Mouse (Mus musculus) intestine, embryonic 16.5 days (tissue): ENCODE data around the gene Acot11. TPM values are rescaled to one million over a fixed set of nuclear protein-coding genes. Genes with fewer than 3 reads are reported as not detected.

ENCODE experiments used
- polyA plus RNA-seq: library from polyadenylated mRNA; unstranded; fragments of >200 nt; fragmentation: Nextera tagmentation; extraction: Ambion mirVana; gene quantifications from 2 replicates; pipeline ENCODE4 v1.2.1, GENCODE M21; 2015

The Acot11 gene
- polyA plus RNA-seq, 1 experiment from 2014 or later = 18.3 TPM

Other genes starting within 250 kb of the Acot11 start
- gene Dhcr24, start 244.0 kb downstream of the Acot11 start, polyA plus RNA-seq = 5.5 and 6.4 TPM in 2 replicates
- not detected in 2 replicates for gene Lexm, start 187.8 kb downstream of the Acot11 start, polyA plus RNA-seq
- 15.1 and 20.1 TPM in 2 replicates for gene Ttc22, start 182.6 kb downstream of the Acot11 start, polyA plus RNA-seq
- 15.9 TPM in 2 replicates for gene Pars2, start 153.9 kb downstream of the Acot11 start, polyA plus RNA-seq
- gene Ttc4, start 126.1 kb downstream of the Acot11 start, polyA plus RNA-seq = 76.3 and 80.8 TPM in 2 replicates
- gene Mroh7, start 74.1 kb downstream of the Acot11 start, polyA plus RNA-seq = 0.20 and 0.22 TPM in 2 replicates
- gene Fam151a, start 71.1 kb downstream of the Acot11 start, polyA plus RNA-seq = 0.73 and 1.5 TPM in 2 replicates
- 38.0 and 53.4 TPM in 2 replicates for gene Ssbp3, start 105.7 kb upstream of the Acot11 start, polyA plus RNA-seq